Mouse (Mus musculus) hindbrain, embryonic 15.5 days (tissue): ENCODE measurements around the gene Klhdc7a. TPM values are rescaled to one million over a fixed set of nuclear protein-coding genes. Genes with fewer than 3 reads are reported as not detected.

Source experiments
- ATAC-seq: fragments of 200-750 bp; cut with Nextera tagmentation; 2 replicates; pipeline ENCODE4 v1.8.0; 2017; ENCODE audit warnings: low read depth, moderate number of reproducible peaks, moderate TSS enrichment; ENCODE audit not compliant: low FRiP score
- H3K27ac ChIP-seq: fragments of 300-500 bp; sonication (generic); replicated peaks from 2 replicates; pipeline ENCODE4 v1.5.1; 2015; ENCODE audit warnings: mild to moderate bottlenecking, inconsistent platforms
- H3K27me3 ChIP-seq: fragments of 300-500 bp; sonication (generic); 2 replicates; pipeline ENCODE4 v1.6.1; 2015; ENCODE audit warnings: control low read depth, inconsistent platforms
- H3K36me3 ChIP-seq: fragments of 300-500 bp; sonication (generic); 2 replicates; pipeline ENCODE4 v1.6.1; 2015; ENCODE audit warnings: control low read depth, inconsistent platforms
- H3K4me1 ChIP-seq: fragments of 300-500 bp; sonication (generic); replicated peaks from 2 replicates; pipeline ENCODE4 v1.6.1; 2015; ENCODE audit warnings: control low read depth, inconsistent platforms
- H3K4me2 ChIP-seq: fragments of 300-500 bp; sonication (generic); 2 replicates; pipeline ENCODE4 v1.6.1; 2015; ENCODE audit warnings: moderate library complexity, mild to moderate bottlenecking, inconsistent platforms
- H3K4me3 ChIP-seq: fragments of 300-500 bp; sonication (generic); 2 replicates; pipeline ENCODE4 v1.5.1; 2015; ENCODE audit warnings: mild to moderate bottlenecking, inconsistent platforms
- H3K9ac ChIP-seq: fragments of 300-500 bp; sonication (generic); 2 replicates; pipeline ENCODE4 v1.6.1; 2015; ENCODE audit warnings: inconsistent platforms
- H3K9me3 ChIP-seq: fragments of 300-500 bp; sonication (generic); 2 replicates; pipeline ENCODE4 v1.6.1; 2016; ENCODE audit warnings: control low read depth, inconsistent platforms
- WGBS: fragments of 180-500 bp; shearing (Covaris S2); methylation state at CpG from one replicate; pipeline ENCODE4 v1.1.7; 2015; 5-methylcytosine and 5-hydroxymethylcytosine counted together
- microRNA counts: library from miRNA; unstranded; fragments of <30 nt; microRNA quantifications from one replicate; lab custom pipeline; 2016
- microRNA-seq: library from miRNA; unstranded; fragments of <30 nt; microRNA quantifications from one replicate; pipeline ENCODE4, GENCODE M21; 2016
- polyA plus RNA-seq: library from polyadenylated mRNA; unstranded; fragments of >200 nt; fragmentation: Nextera tagmentation; extraction: Ambion mirVana; gene quantifications from 2 replicates; pipeline ENCODE4 v1.2.1, GENCODE M21; 2015

Gene Klhdc7a
- polyA plus RNA-seq, 1 experiment from 2014 or later, result 0.56 TPM

DNA sequence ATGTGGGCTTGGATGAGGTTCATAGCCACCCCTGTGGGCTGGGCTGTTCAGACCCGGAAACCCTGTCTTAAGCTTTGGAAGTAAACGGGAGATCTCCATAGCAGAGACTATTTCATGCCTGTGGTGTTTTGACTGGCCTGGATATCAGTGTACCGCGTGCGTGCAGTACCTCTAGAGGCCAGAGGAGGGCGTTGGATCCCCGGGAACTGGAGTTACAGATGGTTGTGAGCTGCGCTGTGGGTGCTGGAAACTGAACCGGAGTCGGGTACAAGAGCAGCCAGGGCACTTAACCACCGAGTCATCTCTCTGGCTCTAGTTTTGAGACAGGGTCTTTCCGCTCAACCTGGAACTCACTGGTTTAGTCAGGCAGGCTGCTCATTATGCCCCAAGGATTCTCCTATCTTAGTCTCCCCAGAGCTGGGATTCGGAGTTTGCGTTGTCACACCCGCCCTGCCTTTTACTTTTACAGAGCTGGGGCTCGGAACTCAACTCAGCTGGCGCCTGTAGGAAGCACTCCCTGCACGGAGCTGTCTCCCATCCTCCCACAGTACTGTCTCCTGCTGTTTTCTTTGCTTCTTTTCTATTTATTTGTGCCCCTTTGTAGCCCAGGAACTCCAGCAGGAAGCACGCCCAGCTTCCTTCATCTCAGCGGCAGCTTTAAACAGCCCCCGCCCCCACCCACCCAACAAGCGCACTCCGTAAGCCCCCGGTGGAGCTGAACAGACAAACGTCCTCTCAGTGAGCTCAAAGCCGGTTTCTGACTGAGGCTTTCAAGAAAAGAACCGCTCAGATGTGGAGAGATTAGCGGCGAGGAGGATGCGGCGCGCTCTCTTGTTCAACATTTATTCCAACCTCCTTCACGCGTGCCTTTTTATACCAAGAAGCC, 42.3 kb downstream of the Klhdc7a start:
- WGBS, result 14% methylated on average over 34 of the region's 34 CpGs
- no peaks in the 10 kb centered on the region for H3K36me3 ChIP-seq
- peak overlapping the region; percentile 26 for H3K4me3 ChIP-seq
- no peaks in the 10 kb centered on the region for H3K27me3 ChIP-seq
- ATAC-seq, result 0 out of 2 replicates have a peak, but pooled peaks have one; percentile 44
- peak overlapping the region; percentile 57 for H3K4me2 ChIP-seq
- H3K9ac ChIP-seq, result peak overlapping the region; percentile 29; the same call in 1 of the 2 replicates
- peak overlapping the region; percentile 78 for H3K27ac ChIP-seq
- H3K9me3 ChIP-seq, result no peaks in the 10 kb centered on the region
- H3K4me1 ChIP-seq, result peaks cover 21% of the 10 kb centered on the region

DNA sequence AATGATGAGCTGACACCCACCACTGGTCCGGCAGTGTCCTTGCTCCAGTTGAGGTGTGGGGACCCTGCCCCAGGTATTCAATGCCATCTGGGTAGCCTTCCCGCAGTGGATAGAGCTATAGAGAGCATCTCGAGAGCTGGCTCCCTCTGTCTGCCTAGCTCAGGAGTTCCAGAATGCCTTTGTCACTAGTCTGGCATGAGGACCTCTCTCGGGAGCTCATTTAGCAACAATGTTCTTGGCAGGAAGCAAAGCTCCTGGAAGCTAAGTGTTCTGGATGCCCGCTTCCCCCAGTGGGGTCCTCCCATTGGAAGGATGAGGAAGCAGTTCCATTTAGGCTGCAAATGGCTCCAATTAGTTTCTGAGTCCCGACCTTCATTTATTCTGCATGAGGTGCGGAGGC, 51.1 kb downstream of the Klhdc7a start:
- H3K27me3 ChIP-seq, result no peaks in the 10 kb centered on the region
- no peaks in the 10 kb centered on the region for H3K36me3 ChIP-seq
- no peak for ATAC-seq
- WGBS, result 59% methylated on average over 7 of the region's 7 CpGs
- H3K9ac ChIP-seq, result no peak overlapping the region
- no peak overlapping the region for H3K4me2 ChIP-seq
- no peak overlapping the region for H3K27ac ChIP-seq
- peaks cover 6% of the 10 kb centered on the region; the same call in 1 of the 2 replicates for H3K4me1 ChIP-seq
- no peak overlapping the region for H3K4me3 ChIP-seq
- H3K9me3 ChIP-seq, result no peaks in the 10 kb centered on the region

MicroRNAs within 50 kb of the gene (microRNA counts, 519-probe panel; counts per million panel counts)
- 2,146 counts per million, percentile 22 among the panel's probes with 10 or more counts for microRNA mmu-miR-2139 (lab: Ali Mortazavi, UCI)

Small RNA genes within 50 kb of the gene (microRNA-seq; reads per million reads assigned to microRNA genes)
- gene Mir2139, result not detected

Other genes with a start within 250 kb of the Klhdc7a start
- 0.39 and 1.1 TPM in 2 replicates for gene Pax7, start 134.5 kb downstream of the Klhdc7a start, polyA plus RNA-seq